ENCODE assay signal across 20 mouse cellular contexts in the genomic region with DNA sequence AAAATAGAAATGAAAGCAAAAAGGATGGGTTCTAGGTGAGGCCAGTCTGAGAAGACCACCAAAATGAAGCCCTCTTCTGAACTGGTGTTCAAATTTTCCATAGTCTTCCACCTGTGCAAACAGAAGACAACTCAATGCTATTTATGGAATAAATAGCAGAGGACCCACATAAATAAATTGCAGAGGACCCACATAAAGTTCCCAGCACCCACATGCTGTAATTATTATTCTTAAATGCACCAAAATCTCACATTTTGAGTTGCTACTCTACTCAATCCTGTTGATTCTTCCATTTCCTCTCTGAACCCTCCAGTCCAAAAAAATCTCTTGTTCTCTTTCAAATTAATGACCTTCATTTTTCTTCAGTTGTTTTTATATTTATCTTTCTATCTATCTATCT. TPM values are rescaled to one million over a fixed set of nuclear protein-coding genes. Genes with fewer than 3 reads are reported as not detected.
DNase-seq lines count a peak whose midpoint lies in the region; ATAC-seq lines count a peak whose summit lies in the region.
"Had no signal": no experiment of that assay in that cellular context is flagged by ENCODE, and none has a peak within 500 bp of the region (broad histone marks: within the 10 kb centered on the region; RNA-seq: fewer than 3 reads in every experiment).

A gene (minus strand): TSS at position 101 of the 400 bp plus-strand sequence.

- no peak within 1 kb of the TSS for H3K4me3 ChIP-seq in forebrain, embryonic 11.5 days (ENCODE audit: low read depth, low read length)
- no peak within 1 kb of the TSS for H3K4me3 ChIP-seq in forebrain, embryonic 10.5 days

- no peak within 1 kb of the TSS for H3K4me2 ChIP-seq in forebrain, embryonic 11.5 days (ENCODE audit: low read depth, low read length, severe bottlenecking)

- DNase-seq in forebrain, embryonic 11.5 days (ENCODE audit: low spot score) = no peak
- no peak for DNase-seq in forebrain, embryonic 10.5 days (ENCODE audit: extremely low spot score, low spot score)
- DNase-seq: adrenal gland, adult 2 months; adrenal gland, adult 8-10 months; adrenal gland, postnatal 10 days; adrenal gland, postnatal 14 days; adrenal gland, postnatal 25 days; adrenal gland, postnatal 36 days; B cell, adult 2 months; cerebellum, adult 11 months; cerebellum, adult 11-12 months; cerebellum, adult 18-20 months; cerebellum, adult 2 months had no signal

- no peak for ATAC-seq in forebrain, embryonic 11.5 days (replicated peaks; ENCODE audit: low FRiP score)
- ATAC-seq: activated CD4-positive, CD25-positive, alpha-beta regulatory T cell, adult 4 months; CD4-positive, CD25-positive, alpha-beta regulatory T cell, adult 4 months; Patski had no signal

- no peak within 1 kb of the TSS for H3K9ac ChIP-seq in forebrain, embryonic 11.5 days (ENCODE audit: low read length)

- no peaks in the 10 kb centered on the region for H3K27me3 ChIP-seq in forebrain, embryonic 11.5 days (ENCODE audit: control insufficient read depth, insufficient read depth, low read length)
- H3K27me3 ChIP-seq in forebrain, embryonic 10.5 days (ENCODE audit: poor library complexity, severe bottlenecking) = no peaks in the 10 kb centered on the region
- H3K27me3 ChIP-seq: CH12.LX, Patski had no signal

- no peaks in the 10 kb centered on the region for H3K9me3 ChIP-seq in forebrain, embryonic 11.5 days (ENCODE audit: control insufficient read depth, low read length)
- no peaks in the 10 kb centered on the region for H3K9me3 ChIP-seq in forebrain, embryonic 10.5 days
- H3K9me3 ChIP-seq: G1E had no signal

- no peaks in the 10 kb centered on the region for H3K4me1 ChIP-seq in forebrain, embryonic 11.5 days (replicated peaks; ENCODE audit: control insufficient read depth, insufficient read depth, low read length)
- no peaks in the 10 kb centered on the region for H3K4me1 ChIP-seq in forebrain, embryonic 10.5 days

- peak within 1 kb of the TSS; percentile 50; the same call in 1 of the 2 replicates for H3K27ac ChIP-seq in forebrain, embryonic 11.5 days (ENCODE audit: low read depth, low read length)
- no peak within 1 kb of the TSS for H3K27ac ChIP-seq in forebrain, embryonic 10.5 days

- no peaks in the 10 kb centered on the region for H3K36me3 ChIP-seq in forebrain, embryonic 11.5 days (ENCODE audit: control insufficient read depth, insufficient read depth, low read length)
- no peaks in the 10 kb centered on the region for H3K36me3 ChIP-seq in forebrain, embryonic 10.5 days (replicated peaks)
- H3K36me3 ChIP-seq: G1E had no signal

RNA-seq across cellular contexts. Expression of the gene that starts here (rescaled TPM):
- polyA plus RNA-seq in forebrain, embryonic 11.5 days (2014; fragmentation: Nextera tagmentation; extraction: Ambion mirVana) = not detected in 2 replicates
- polyA plus RNA-seq in forebrain, embryonic 10.5 days (2016; fragmentation: Nextera tagmentation; extraction: Ambion mirVana) = not detected in 2 replicates
- polyA plus RNA-seq: activated CD4-positive, CD25-positive, alpha-beta regulatory T cell, adult 4 months; adrenal gland, adult 2 months; brain, embryonic 14.5 days; C2C12; CD4-positive, CD25-positive, alpha-beta regulatory T cell, adult 4 months; cerebellum, adult 2 months; G1E; Patski had no signal
